Mouse (Mus musculus): ENCODE results near the gene Stub1. TPM values are rescaled to one million over a fixed set of nuclear protein-coding genes. Genes with fewer than 3 reads are reported as not detected.
A peak's percentile ranks its signal among the peaks of the same experiment; 100 is the strongest.

Gene Stub1
- polyA plus RNA-seq, 1 experiment = 190 TPM

DNA sequence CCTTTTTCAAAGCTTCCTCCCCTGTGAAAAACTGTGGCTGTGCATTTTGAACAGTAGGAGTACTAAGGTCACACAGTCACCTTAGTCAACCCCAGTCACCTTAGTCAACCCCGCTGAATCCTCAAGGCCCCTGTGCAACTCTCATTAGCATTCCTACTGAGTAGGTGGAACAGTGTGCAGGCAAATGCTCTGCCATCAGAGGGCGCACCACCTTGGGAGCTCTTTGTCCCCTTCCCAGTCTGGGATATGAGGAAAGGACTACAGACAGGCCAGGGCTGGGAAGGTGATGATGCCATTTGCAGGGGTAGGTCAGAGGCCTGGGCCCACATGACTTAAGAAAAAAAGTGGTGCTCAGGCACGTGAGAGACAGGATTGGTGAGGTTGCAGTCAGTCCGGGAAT is 46.1 kb upstream of the Stub1 start:
- Histone ChIP-seq H3K4me1 (replicated peaks; ENCODE audit: control insufficient read depth, insufficient read depth, low read length) (peaks cover 13% of the 10 kb centered on the region), H3K36me3 (ENCODE audit: control insufficient read depth, insufficient read depth, low read length) (peaks cover 1% of the 10 kb centered on the region; the same call in 1 of the 2 replicates), H3K27me3 (ENCODE audit: control insufficient read depth, insufficient read depth, low read length) (no peaks in the 10 kb centered on the region), H3K4me3 (ENCODE audit: control insufficient read depth, insufficient read depth, low read length) (no peak overlapping the region), H3K27ac (ENCODE audit: control insufficient read depth, insufficient read depth, low read length) (no peak overlapping the region)
- WGBS = 91% methylated on average over 4 of the region's 4 CpGs
- DNase-seq = no peak
- peak; percentile 36; the same call in 1 of the 2 replicates for TF ChIP-seq CTCF (IDR thresholded peaks at IDR 0.05; ENCODE audit: borderline replicate concordance, control insufficient read depth, extremely low read depth, insufficient read depth, low read length, poor library complexity)
- TF ChIP-seq POLR2A (IDR thresholded peaks at IDR 0.05; ENCODE audit: control insufficient read depth, extremely low read depth, insufficient read depth, low read length, poor library complexity) = no peak

DNA sequence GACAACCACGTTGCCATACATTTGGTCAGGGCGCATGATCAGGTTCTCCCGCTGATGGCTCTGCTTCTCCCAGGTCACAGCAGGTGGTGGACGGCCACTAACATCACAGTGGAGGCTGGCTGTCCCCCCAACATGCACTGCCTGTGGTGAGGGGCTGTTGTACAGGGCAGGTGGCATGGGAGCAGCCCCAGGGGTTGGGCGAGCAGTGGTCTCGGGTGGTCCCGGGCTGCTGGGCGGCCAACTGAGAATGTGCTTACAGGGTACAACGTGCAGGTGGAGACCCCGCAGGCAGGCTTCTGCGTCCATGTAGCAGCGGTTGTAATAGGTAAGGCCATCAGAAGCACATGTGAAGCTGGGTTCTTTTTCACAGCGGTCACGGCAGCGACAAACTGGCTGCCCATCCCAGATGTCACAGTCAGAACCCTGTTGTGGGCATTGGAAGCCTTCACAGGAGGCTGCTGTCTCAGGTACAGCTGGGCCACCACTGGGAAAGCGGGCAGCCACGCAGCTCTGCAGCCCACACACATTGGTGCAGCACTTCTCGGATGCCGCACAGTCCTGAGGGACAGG is 45.5 kb upstream of the Stub1 start:
- WGBS = 96% methylated on average over 19 of the region's 19 CpGs
- H3K4me3 ChIP-seq (ENCODE audit: control insufficient read depth, insufficient read depth, low read length) = no peak overlapping the region
- no peak for DNase-seq
- TF ChIP-seq POLR2A (IDR thresholded peaks at IDR 0.05; ENCODE audit: control insufficient read depth, extremely low read depth, insufficient read depth, low read length, poor library complexity) = no peak
- TF ChIP-seq CTCF (IDR thresholded peaks at IDR 0.05; ENCODE audit: borderline replicate concordance, control insufficient read depth, extremely low read depth, insufficient read depth, low read length, poor library complexity) = no peak
- no peaks in the 10 kb centered on the region for H3K27me3 ChIP-seq (ENCODE audit: control insufficient read depth, insufficient read depth, low read length)
- H3K27ac ChIP-seq (ENCODE audit: control insufficient read depth, insufficient read depth, low read length) = no peak overlapping the region
- peaks cover 17% of the 10 kb centered on the region for H3K4me1 ChIP-seq (replicated peaks; ENCODE audit: control insufficient read depth, insufficient read depth, low read length)
- H3K36me3 ChIP-seq (ENCODE audit: control insufficient read depth, insufficient read depth, low read length) = no peaks in the 10 kb centered on the region; the same call in 1 of the 2 replicates

DNA sequence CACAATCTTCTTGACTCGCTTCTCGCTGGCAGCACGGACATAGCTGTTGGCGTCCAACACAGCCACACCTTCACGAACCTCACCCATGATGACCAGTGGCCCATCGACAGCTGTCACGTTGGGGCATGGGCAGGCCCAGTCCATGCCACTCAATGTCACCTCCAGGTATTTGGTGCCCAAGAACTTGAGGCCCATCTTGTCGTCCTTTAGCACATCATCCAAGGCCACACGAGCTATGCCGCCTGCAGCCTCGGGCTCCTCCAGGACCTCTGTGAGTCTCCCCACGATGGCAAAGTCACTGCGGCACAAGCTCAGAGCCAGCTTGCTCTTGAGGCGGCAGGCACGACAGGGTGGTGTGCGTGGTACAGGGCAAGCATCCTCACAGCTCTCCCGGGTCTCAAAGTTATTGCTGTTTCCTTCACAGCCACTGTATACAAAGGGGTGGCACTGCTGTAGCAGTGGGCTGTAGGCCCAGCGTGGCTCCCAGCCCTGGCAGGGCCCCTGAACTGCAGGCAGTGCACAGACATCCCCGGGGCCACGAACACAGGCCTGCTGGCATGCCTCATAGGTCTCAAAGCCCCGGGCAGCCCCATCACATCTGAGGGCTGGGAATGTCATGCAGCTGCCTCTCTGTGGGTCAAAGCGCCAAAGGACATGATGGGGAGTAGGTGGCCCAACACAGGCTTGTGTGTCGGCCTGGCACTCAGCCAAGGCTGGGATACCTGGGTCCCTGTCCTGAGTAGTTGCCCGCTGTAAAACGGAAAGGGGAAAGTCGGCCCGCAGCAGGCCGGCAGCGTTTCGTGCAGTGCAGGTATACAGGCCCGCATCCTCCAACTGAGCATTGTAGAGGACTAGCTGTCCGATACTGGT is 44.8 kb upstream of the Stub1 start:
- H3K4me1 ChIP-seq (replicated peaks; ENCODE audit: control insufficient read depth, insufficient read depth, low read length) = peaks cover 17% of the 10 kb centered on the region
- TF ChIP-seq CTCF (IDR thresholded peaks at IDR 0.05; ENCODE audit: borderline replicate concordance, control insufficient read depth, extremely low read depth, insufficient read depth, low read length, poor library complexity) (no peak), POLR2A (IDR thresholded peaks at IDR 0.05; ENCODE audit: control insufficient read depth, extremely low read depth, insufficient read depth, low read length, poor library complexity) (no peak)

DNA sequence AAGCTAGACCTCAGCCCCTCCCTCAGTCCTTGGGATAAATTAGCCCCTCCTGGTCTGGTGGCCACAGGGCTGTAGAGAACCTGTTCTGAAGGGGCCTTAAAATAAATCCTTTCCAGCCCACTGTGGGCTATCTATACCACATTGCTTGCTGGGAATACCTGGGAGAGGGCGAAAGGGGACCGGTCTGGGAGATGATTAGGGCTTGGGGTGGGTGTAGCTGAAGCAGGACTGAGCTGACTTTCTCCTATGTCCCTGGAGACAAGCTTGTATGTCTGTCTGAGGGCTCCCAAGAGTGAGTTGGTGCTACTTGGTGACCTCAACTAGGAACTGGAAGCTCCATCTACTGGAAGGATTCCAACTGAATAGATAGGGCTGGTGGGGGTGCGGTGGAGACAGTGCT is 43.8 kb upstream of the Stub1 start:
- no peak overlapping the region for H3K4me3 ChIP-seq (ENCODE audit: control insufficient read depth, insufficient read depth, low read length)
- WGBS = 94% methylated on average over 3 of the region's 3 CpGs
- no peaks in the 10 kb centered on the region for H3K27me3 ChIP-seq (ENCODE audit: control insufficient read depth, insufficient read depth, low read length)
- TF ChIP-seq CTCF (IDR thresholded peaks at IDR 0.05; ENCODE audit: borderline replicate concordance, control insufficient read depth, extremely low read depth, insufficient read depth, low read length, poor library complexity) = no peak
- no peak for TF ChIP-seq POLR2A (IDR thresholded peaks at IDR 0.05; ENCODE audit: control insufficient read depth, extremely low read depth, insufficient read depth, low read length, poor library complexity)
- DNase-seq = no peak
- H3K4me1 ChIP-seq (replicated peaks; ENCODE audit: control insufficient read depth, insufficient read depth, low read length) = peaks cover 17% of the 10 kb centered on the region
- no peaks in the 10 kb centered on the region for H3K36me3 ChIP-seq (ENCODE audit: control insufficient read depth, insufficient read depth, low read length)
- no peak overlapping the region for H3K27ac ChIP-seq (ENCODE audit: control insufficient read depth, insufficient read depth, low read length)

More for the DNA sequence above, 44.8 kb upstream of the Stub1 start:
- no peak overlapping the region for H3K4me3 ChIP-seq (ENCODE audit: control insufficient read depth, insufficient read depth, low read length)
- no peaks in the 10 kb centered on the region for H3K27me3 ChIP-seq (ENCODE audit: control insufficient read depth, insufficient read depth, low read length)
- no peak for DNase-seq
- H3K27ac ChIP-seq (ENCODE audit: control insufficient read depth, insufficient read depth, low read length) = no peak overlapping the region
- no peaks in the 10 kb centered on the region for H3K36me3 ChIP-seq (ENCODE audit: control insufficient read depth, insufficient read depth, low read length)
- 97% methylated on average over 32 of the region's 32 CpGs for WGBS

DNA sequence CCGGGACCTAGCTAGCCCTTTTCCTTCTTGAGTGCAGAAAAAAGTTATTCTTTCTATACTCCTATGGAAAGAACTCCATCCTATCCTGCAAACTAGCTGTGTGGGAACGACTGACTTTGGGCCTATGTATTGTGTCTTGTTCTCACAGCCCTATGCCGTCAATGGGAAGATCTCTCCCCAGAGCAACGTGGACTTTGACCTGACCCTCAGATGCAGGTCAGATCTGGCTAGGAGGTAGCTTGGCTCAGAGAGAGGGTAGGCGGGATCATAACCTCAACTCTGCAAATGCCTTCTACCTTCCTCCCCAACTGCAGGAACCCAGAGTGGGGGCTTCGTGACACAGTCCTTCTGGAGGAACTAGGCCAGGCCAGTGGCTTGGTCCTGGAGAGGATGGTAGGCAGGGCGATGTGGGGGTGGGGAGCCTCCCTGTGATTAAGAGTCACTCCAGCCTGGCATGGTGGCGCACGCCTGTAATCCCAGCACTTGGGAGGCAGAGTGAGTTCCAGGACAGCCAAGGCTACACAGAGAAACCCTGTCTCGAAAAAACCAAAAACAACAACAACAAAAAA is 43.2 kb upstream of the Stub1 start:
- no peak overlapping the region for H3K4me3 ChIP-seq (ENCODE audit: control insufficient read depth, insufficient read depth, low read length)
- H3K27me3 ChIP-seq (ENCODE audit: control insufficient read depth, insufficient read depth, low read length) = no peaks in the 10 kb centered on the region
- no peak overlapping the region for H3K27ac ChIP-seq (ENCODE audit: control insufficient read depth, insufficient read depth, low read length)
- TF ChIP-seq POLR2A (IDR thresholded peaks at IDR 0.05; ENCODE audit: control insufficient read depth, extremely low read depth, insufficient read depth, low read length, poor library complexity) = no peak
- no peak for TF ChIP-seq CTCF (IDR thresholded peaks at IDR 0.05; ENCODE audit: borderline replicate concordance, control insufficient read depth, extremely low read depth, insufficient read depth, low read length, poor library complexity)
- H3K36me3 ChIP-seq (ENCODE audit: control insufficient read depth, insufficient read depth, low read length) = no peaks in the 10 kb centered on the region
- DNase-seq = no peak
- peaks cover 17% of the 10 kb centered on the region for H3K4me1 ChIP-seq (replicated peaks; ENCODE audit: control insufficient read depth, insufficient read depth, low read length)
- WGBS = 87% methylated on average over 10 of the region's 10 CpGs

Data from thymus, adult 2 months (tissue).